Mouse (Mus musculus): Measurements from ENCODE around the gene Dthd1.

DNA sequence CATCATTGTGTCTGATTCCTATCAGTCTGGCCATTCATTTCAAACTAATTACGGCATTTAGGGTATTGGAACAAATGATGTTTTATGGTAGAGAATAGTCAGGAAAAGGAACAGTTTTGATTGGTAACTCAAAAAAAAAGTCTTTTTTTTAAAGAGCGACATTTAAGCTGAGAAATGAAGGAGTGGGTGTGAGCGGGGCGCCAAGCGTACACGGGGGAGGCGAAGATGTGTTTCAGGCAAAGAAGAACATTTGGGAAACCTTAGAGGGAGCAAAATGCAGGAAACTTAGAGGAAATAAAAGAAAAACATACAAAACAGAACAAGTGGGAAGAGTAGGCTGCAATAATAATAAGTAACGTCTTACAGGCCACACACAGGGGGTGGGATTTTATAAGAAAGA is 35.8 kb upstream of the Dthd1 start:
- TF ChIP-seq CTCF (IDR thresholded peaks at IDR 0.05; ENCODE audit: low read depth, low read length) (no peak), EP300 (IDR thresholded peaks at IDR 0.05; ENCODE audit: insufficient read depth, low read depth, low read length) (no peak), POLR2A (IDR thresholded peaks at IDR 0.05; ENCODE audit: insufficient read depth, low read length) (no peak)
